Mouse (Mus musculus) CD4-positive, CD25-positive, alpha-beta regulatory T cell, adult 2 months (primary cell): Measurements from ENCODE around the gene Clcn2.
A peak's percentile ranks its signal among the peaks of the same experiment; 100 is the strongest.

Source experiments
- DNase-seq: peaks from one replicate; pipeline ENCODE4 v3.0.0-alpha.2; 2012; ENCODE audit warnings: low read depth, low spot score

The Clcn2 gene

GRCm38 (mm10) chr16:20722736-20723135 lies 5.2 kb upstream of the Clcn2 start:
- DNase-seq = no peak

GRCm38 (mm10) chr16:20721808-20722207 lies 4.3 kb upstream of the Clcn2 start:
- no peak for DNase-seq

GRCm38 (mm10) chr16:20717978-20718670 lies 578 bp upstream of the Clcn2 start:
- DNase-seq = no peak

- DNase-seq = no peak
Measured at GRCm38 (mm10) chr16:20716841-20717180, 735 bp downstream of the Clcn2 start.

- DNase-seq = peak; percentile 77
Measured at GRCm38 (mm10) chr16:20715976-20716840, 1.3 kb downstream of the Clcn2 start.

GRCm38 (mm10) chr16:20715566-20715965 lies 2.0 kb downstream of the Clcn2 start:
- no peak for DNase-seq

GRCm38 (mm10) chr16:20715161-20715560 lies 2.4 kb downstream of the Clcn2 start:
- no peak for DNase-seq

- no peak for DNase-seq
Measured at GRCm38 (mm10) chr16:20714307-20715080, 3.1 kb downstream of the Clcn2 start.

GRCm38 (mm10) chr16:20712889-20713288 lies 4.7 kb downstream of the Clcn2 start:
- no peak for DNase-seq

- DNase-seq = no peak
Measured at GRCm38 (mm10) chr16:20712190-20712589, 5.4 kb downstream of the Clcn2 start.

- DNase-seq = no peak
Measured at GRCm38 (mm10) chr16:20710810-20711209, 6.7 kb downstream of the Clcn2 start.

- no peak for DNase-seq
Measured at GRCm38 (mm10) chr16:20710370-20710769, 7.2 kb downstream of the Clcn2 start.

- DNase-seq = peak; percentile 54
Measured at GRCm38 (mm10) chr16:20708939-20709734, 8.4 kb downstream of the Clcn2 start.

- no peak for DNase-seq
Measured at GRCm38 (mm10) chr16:20708220-20708938, 9.2 kb downstream of the Clcn2 start.

GRCm38 (mm10) chr16:20706407-20707055 lies 11.0 kb downstream of the Clcn2 start:
- no peak for DNase-seq

GRCm38 (mm10) chr16:20705786-20706185 lies 11.8 kb downstream of the Clcn2 start:
- no peak for DNase-seq

- DNase-seq = no peak
Measured at GRCm38 (mm10) chr16:20703699-20704400, 13.7 kb downstream of the Clcn2 start.

- DNase-seq = no peak
Measured at GRCm38 (mm10) chr16:20703071-20703470, 14.5 kb downstream of the Clcn2 start.

- DNase-seq = peak; percentile 52
Measured at GRCm38 (mm10) chr16:20702522-20702893, 15.0 kb downstream of the Clcn2 start.
